Mouse (Mus musculus) embryonic facial prominence, embryonic 14.5 days (tissue): ENCODE data around the gene Cttn. TPM values are rescaled to one million over a fixed set of nuclear protein-coding genes. Genes with fewer than 3 reads are reported as not detected.

ENCODE experiments used
- ATAC-seq: fragments of 200-750 bp; cut with Nextera tagmentation; 2 replicates; pipeline ENCODE4 v1.8.0; 2017; ENCODE audit warnings: low read depth, moderate number of reproducible peaks, moderate TSS enrichment
- DNase-seq: peaks from one replicate; pipeline ENCODE4 v3.0.0-alpha.2; 2015; ENCODE audit warnings: low spot score
- H3K27ac ChIP-seq: fragments of 300-500 bp; sonication (generic); replicated peaks from 2 replicates; pipeline ENCODE4 v1.5.1; 2014; ENCODE audit warnings: low read depth, mild to moderate bottlenecking, low read length, moderate library complexity
- H3K27me3 ChIP-seq: fragments of 300-500 bp; sonication (generic); replicated peaks from 2 replicates; pipeline ENCODE4 v1.6.1; 2014; ENCODE audit warnings: low read length; ENCODE audit not compliant: control insufficient read depth, insufficient read depth
- H3K36me3 ChIP-seq: fragments of 300-500 bp; sonication (generic); 2 replicates; pipeline ENCODE4 v1.6.1; 2014; ENCODE audit warnings: low read length, mixed read lengths; ENCODE audit not compliant: control insufficient read depth, insufficient read depth
- H3K4me1 ChIP-seq: fragments of 300-500 bp; sonication (generic); 2 replicates; pipeline ENCODE4 v1.6.1; 2014; ENCODE audit warnings: antibody characterized with exemption, low read length; ENCODE audit not compliant: control insufficient read depth, insufficient read depth
- H3K4me2 ChIP-seq: fragments of 300-500 bp; sonication (generic); 2 replicates; pipeline ENCODE4 v1.6.1; 2014; ENCODE audit warnings: low read depth, mild to moderate bottlenecking, low read length, moderate library complexity, mixed read lengths
- H3K4me3 ChIP-seq: fragments of 300-500 bp; sonication (generic); 2 replicates; pipeline ENCODE4 v1.5.1; 2014; ENCODE audit warnings: low read depth, mild to moderate bottlenecking, low read length
- H3K9ac ChIP-seq: fragments of 300-500 bp; sonication (generic); 2 replicates; pipeline ENCODE4 v1.6.1; 2014; ENCODE audit warnings: low read depth, mild to moderate bottlenecking, low read length, moderate library complexity, mixed read lengths
- H3K9me3 ChIP-seq: fragments of 300-500 bp; sonication (generic); 2 replicates; pipeline ENCODE4 v1.6.1; 2016; ENCODE audit warnings: low read length; ENCODE audit not compliant: control insufficient read depth
- WGBS: fragments of 180-500 bp; shearing (Covaris S2); extraction: QIAGEN DNeasy Blood & Tissue Kit; methylation state at CpG from one replicate; pipeline ENCODE4 v1.1.7; 2014; 5-methylcytosine and 5-hydroxymethylcytosine counted together
- polyA plus RNA-seq: library from polyadenylated mRNA; unstranded; fragments of >200 nt; fragmentation: Nextera tagmentation; extraction: Ambion mirVana; gene quantifications from 2 replicates; pipeline ENCODE4 v1.2.1, GENCODE M21; 2014

The Cttn gene
- 157 and 179 TPM in 2 replicates for polyA plus RNA-seq

DNA sequence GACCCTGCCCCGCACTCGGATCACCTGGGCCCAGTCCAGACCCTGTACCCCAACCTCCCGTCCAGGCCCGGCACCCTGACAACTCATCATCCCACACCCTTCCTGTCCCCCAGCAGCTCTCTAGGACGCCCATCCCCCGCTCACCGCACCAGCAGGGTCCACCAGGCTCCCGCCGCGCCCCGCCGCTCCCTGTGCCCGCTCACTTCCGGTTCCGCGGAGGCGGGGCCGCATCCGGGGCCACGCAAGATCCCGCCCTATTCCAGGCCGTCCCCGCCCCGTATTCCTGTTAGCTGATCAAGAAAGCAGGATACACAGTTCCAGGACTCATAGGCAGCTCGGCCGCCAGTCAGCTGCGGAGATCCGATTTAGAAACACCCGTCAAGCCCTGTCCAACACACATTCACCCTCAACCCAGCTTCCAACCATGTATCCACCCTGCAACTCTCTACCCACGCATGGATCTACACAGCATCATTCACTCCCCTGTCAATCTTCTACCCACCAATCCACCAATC is at the start of gene Cttn:
Cttn (minus strand) TSS at position 465 of the 515 bp plus-strand sequence.
- H3K36me3 ChIP-seq, result peaks cover 6% of the 10 kb centered on the region
- no peaks in the 10 kb centered on the region for H3K27me3 ChIP-seq
- peak within 1 kb of the TSS; percentile 84 for H3K27ac ChIP-seq
- peak; percentile 96 for ATAC-seq
- WGBS, result 2% methylated on average over 23 of the region's 30 CpGs
- H3K4me2 ChIP-seq, result peak within 1 kb of the TSS; percentile 72
- peak within 1 kb of the TSS; percentile 94 for H3K9ac ChIP-seq
- H3K9me3 ChIP-seq, result no peaks in the 10 kb centered on the region
- peak; percentile 94 for DNase-seq
- peak within 1 kb of the TSS; percentile 89 for H3K4me3 ChIP-seq
- peaks cover 9% of the 10 kb centered on the region for H3K4me1 ChIP-seq

- H3K4me2 ChIP-seq, result no peak overlapping the region
- WGBS, result 96% methylated on average over 5 of the region's 5 CpGs
- H3K27ac ChIP-seq, result no peak overlapping the region
- no peaks in the 10 kb centered on the region for H3K4me1 ChIP-seq
- H3K27me3 ChIP-seq, result no peaks in the 10 kb centered on the region
- no peak for ATAC-seq
- no peaks in the 10 kb centered on the region for H3K9me3 ChIP-seq
- peaks cover 56% of the 10 kb centered on the region for H3K36me3 ChIP-seq
- no peak for DNase-seq
- H3K9ac ChIP-seq, result no peak overlapping the region
- no peak overlapping the region for H3K4me3 ChIP-seq
These were observed 49.0 kb upstream of the Cttn start for GRCm38 (mm10) chr7:144519852-144520251.

DNA sequence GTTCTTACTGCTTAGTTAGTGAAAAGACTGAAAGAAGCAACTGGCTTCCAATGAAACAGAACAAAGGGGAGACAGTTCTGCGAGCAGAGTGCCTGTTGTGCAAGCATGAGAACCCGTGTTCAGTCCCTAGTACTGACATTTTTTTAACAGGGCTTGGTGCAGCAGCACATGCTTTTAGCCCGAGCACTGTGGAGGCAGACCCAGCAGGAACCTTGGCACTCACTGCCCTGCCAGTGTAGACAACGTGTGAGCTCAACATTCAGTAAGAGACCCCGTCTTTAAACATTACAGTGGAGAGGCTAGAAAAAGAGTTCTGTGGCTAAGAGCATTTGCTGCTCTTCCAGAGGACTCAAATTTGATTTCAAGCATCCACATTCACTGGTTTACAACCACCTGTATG is 45.9 kb upstream of the Cttn start:
- H3K4me1 ChIP-seq, result no peaks in the 10 kb centered on the region
- 89% methylated on average over 5 of the region's 5 CpGs for WGBS
- H3K27ac ChIP-seq, result no peak overlapping the region
- peaks cover 88% of the 10 kb centered on the region for H3K36me3 ChIP-seq
- no peak overlapping the region for H3K9ac ChIP-seq
- H3K9me3 ChIP-seq, result no peaks in the 10 kb centered on the region
- ATAC-seq (no peak), DNase-seq (no peak)
- no peaks in the 10 kb centered on the region for H3K27me3 ChIP-seq
- no peak overlapping the region for H3K4me2 ChIP-seq
- H3K4me3 ChIP-seq, result no peak overlapping the region

- H3K4me3 ChIP-seq, result no peak overlapping the region
- H3K4me1 ChIP-seq, result no peaks in the 10 kb centered on the region
- ATAC-seq (no peak), DNase-seq (no peak)
- no peak overlapping the region for H3K4me2 ChIP-seq
- H3K36me3 ChIP-seq, result peaks cover 98% of the 10 kb centered on the region
- no peaks in the 10 kb centered on the region for H3K27me3 ChIP-seq
- H3K27ac ChIP-seq, result no peak overlapping the region
- no peaks in the 10 kb centered on the region for H3K9me3 ChIP-seq
- H3K9ac ChIP-seq, result no peak overlapping the region
- WGBS, result over 99% methylated on average over 4 of the region's 4 CpGs
These were observed 38.3 kb upstream of the Cttn start for GRCm38 (mm10) chr7:144509090-144509489.

DNA sequence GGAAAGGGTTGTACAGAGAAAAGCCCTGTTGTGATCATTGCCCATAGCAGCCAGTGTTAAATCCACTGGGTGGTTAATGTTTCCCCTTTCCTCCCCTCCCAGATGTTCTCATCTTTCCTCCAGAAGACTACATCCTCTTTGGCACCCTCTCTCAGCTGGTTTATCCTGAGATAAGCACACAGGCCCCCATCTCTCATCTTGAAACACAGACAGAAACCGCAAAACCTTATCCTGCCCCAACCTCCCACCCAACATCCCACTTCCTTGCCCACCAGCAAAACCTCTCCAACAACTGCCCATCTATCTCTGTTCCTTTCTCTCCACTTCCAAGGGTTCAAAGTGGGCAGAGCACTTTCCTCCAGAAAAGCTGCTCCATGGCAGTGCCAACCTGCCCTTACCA is 36.0 kb upstream of the Cttn start:
- no peak overlapping the region for H3K27ac ChIP-seq
- WGBS, result 95% methylated on average over 1 of the region's 1 CpGs
- H3K27me3 ChIP-seq, result no peaks in the 10 kb centered on the region
- no peaks in the 10 kb centered on the region for H3K4me1 ChIP-seq
- no peak overlapping the region for H3K4me2 ChIP-seq
- no peak overlapping the region for H3K4me3 ChIP-seq
- DNase-seq, result no peak
- peaks cover 98% of the 10 kb centered on the region for H3K36me3 ChIP-seq
- H3K9ac ChIP-seq, result no peak overlapping the region
- H3K9me3 ChIP-seq, result no peaks in the 10 kb centered on the region
- ATAC-seq, result no peak

GRCm38 (mm10) chr7:144503959-144504358 is 33.1 kb upstream of the Cttn start:
- DNase-seq (no peak), ATAC-seq (no peak)
- Histone ChIP-seq H3K27ac (no peak overlapping the region), H3K36me3 (peaks cover 94% of the 10 kb centered on the region), H3K27me3 (no peaks in the 10 kb centered on the region), H3K9ac (no peak overlapping the region), H3K4me1 (no peaks in the 10 kb centered on the region), H3K4me3 (no peak overlapping the region), H3K9me3 (no peaks in the 10 kb centered on the region), H3K4me2 (no peak overlapping the region)
- 79% methylated on average over 4 of the region's 4 CpGs for WGBS

- DNase-seq, result no peak
- WGBS, result 36% methylated on average over 1 of the region's 1 CpGs
- no peak overlapping the region for H3K9ac ChIP-seq
- peaks cover 85% of the 10 kb centered on the region for H3K36me3 ChIP-seq
- no peak for ATAC-seq
- H3K9me3 ChIP-seq, result no peaks in the 10 kb centered on the region
- no peaks in the 10 kb centered on the region for H3K27me3 ChIP-seq
- H3K27ac ChIP-seq, result no peak overlapping the region
- H3K4me2 ChIP-seq, result no peak overlapping the region
- no peaks in the 10 kb centered on the region for H3K4me1 ChIP-seq
- H3K4me3 ChIP-seq, result no peak overlapping the region
These were observed 22.1 kb upstream of the Cttn start for GRCm38 (mm10) chr7:144492931-144493330.

- WGBS, result 87% methylated on average over 8 of the region's 8 CpGs
- Histone ChIP-seq H3K4me1 (no peaks in the 10 kb centered on the region), H3K9ac (no peak overlapping the region)
These were observed 19.5 kb upstream of the Cttn start for GRCm38 (mm10) chr7:144490201-144490873.

More at GRCm38 (mm10) chr7:144490201-144490873, 19.5 kb upstream of the Cttn start:
- H3K4me2 ChIP-seq, result no peak overlapping the region
- peaks cover 75% of the 10 kb centered on the region for H3K36me3 ChIP-seq
- H3K27ac ChIP-seq, result no peak overlapping the region
- H3K27me3 ChIP-seq, result no peaks in the 10 kb centered on the region
- no peak overlapping the region for H3K4me3 ChIP-seq
- no peaks in the 10 kb centered on the region for H3K9me3 ChIP-seq
- DNase-seq (no peak), ATAC-seq (no peak)
